Mouse (Mus musculus): ENCODE data around the gene Wsb2. TPM values are rescaled to one million over a fixed set of nuclear protein-coding genes. Genes with fewer than 3 reads are reported as not detected.
"Not testable (repeated sequence)": the region's sequence is repeated elsewhere in the genome, so short reads cannot be mapped to it uniquely, and the experiment has no call there.

Wsb2 gene
- polyA plus RNA-seq, 1 experiment from 2014 or later, result 69.8 TPM

- H3K27me3 ChIP-seq, result no peaks in the 10 kb centered on the region
- H3K4me1 ChIP-seq, result no peaks in the 10 kb centered on the region
- no peaks in the 10 kb centered on the region for H3K36me3 ChIP-seq
- no peak for ATAC-seq (ENCODE audit: borderline replicate concordance, extremely low read depth, low FRiP score, low TSS enrichment)
- no peak overlapping the region for H3K9ac ChIP-seq
- H3K4me3 ChIP-seq, result no peak overlapping the region
- no peak overlapping the region for H3K4me2 ChIP-seq
- H3K27ac ChIP-seq, result no peak overlapping the region
- 73% methylated on average over 6 of the region's 6 CpGs for WGBS
- no peaks in the 10 kb centered on the region for H3K9me3 ChIP-seq
Observed at GRCm38 (mm10) chr5:117396596-117397014, 39.5 kb downstream of the Wsb2 start.

- Histone ChIP-seq H3K36me3 (no peaks in the 10 kb centered on the region), H3K9ac (no peak overlapping the region), H3K27me3 (no peaks in the 10 kb centered on the region), H3K9me3 (no peaks in the 10 kb centered on the region), H3K4me2 (no peak overlapping the region), H3K4me1 (no peaks in the 10 kb centered on the region), H3K4me3 (no peak overlapping the region), H3K27ac (no peak overlapping the region)
- 76% methylated on average over 6 of the region's 6 CpGs for whole genome bisulfite sequencing
- no peak for ATAC-seq (ENCODE audit: borderline replicate concordance, extremely low read depth, low FRiP score, low TSS enrichment)
Observed at GRCm38 (mm10) chr5:117397371-117397770, 40.3 kb downstream of the Wsb2 start.

GRCm38 (mm10) chr5:117398007-117398550 lies 41.0 kb downstream of the Wsb2 start:
- no peak overlapping the region for H3K9ac ChIP-seq
- H3K36me3 ChIP-seq, result no peaks in the 10 kb centered on the region
- no peak overlapping the region for H3K4me2 ChIP-seq
- no peaks in the 10 kb centered on the region for H3K4me1 ChIP-seq
- H3K9me3 ChIP-seq, result no peaks in the 10 kb centered on the region
- ATAC-seq (ENCODE audit: borderline replicate concordance, extremely low read depth, low FRiP score, low TSS enrichment), result no peak
- no peak overlapping the region for H3K27ac ChIP-seq
- 46% methylated on average over 4 of the region's 5 CpGs for WGBS
- H3K27me3 ChIP-seq, result no peaks in the 10 kb centered on the region
- H3K4me3 ChIP-seq, result no peak overlapping the region

GRCm38 (mm10) chr5:117399281-117399680 lies 42.2 kb downstream of the Wsb2 start:
- H3K4me3 ChIP-seq, result no peak overlapping the region
- ATAC-seq (ENCODE audit: borderline replicate concordance, extremely low read depth, low FRiP score, low TSS enrichment), result no peak
- 71% methylated on average over 9 of the region's 9 CpGs for WGBS
- no peaks in the 10 kb centered on the region for H3K36me3 ChIP-seq
- H3K4me2 ChIP-seq, result no peak overlapping the region
- H3K4me1 ChIP-seq, result no peaks in the 10 kb centered on the region
- H3K27ac ChIP-seq, result no peak overlapping the region
- no peaks in the 10 kb centered on the region for H3K9me3 ChIP-seq
- no peaks in the 10 kb centered on the region for H3K27me3 ChIP-seq
- H3K9ac ChIP-seq, result no peak overlapping the region

GRCm38 (mm10) chr5:117403609-117404008 lies 46.5 kb downstream of the Wsb2 start:
- no peak for ATAC-seq (ENCODE audit: borderline replicate concordance, extremely low read depth, low FRiP score, low TSS enrichment)

GRCm38 (mm10) chr5:117404671-117405070 lies 47.6 kb downstream of the Wsb2 start:
- not testable (repeated sequence) for H3K9ac ChIP-seq; H3K4me2 ChIP-seq; H3K9me3 ChIP-seq; H3K27me3 ChIP-seq; H3K27ac ChIP-seq; H3K36me3 ChIP-seq; H3K4me1 ChIP-seq; ATAC-seq (ENCODE audit: borderline replicate concordance, extremely low read depth, low FRiP score, low TSS enrichment); H3K4me3 ChIP-seq
- 76% methylated on average over 2 of the region's 2 CpGs for WGBS

More at GRCm38 (mm10) chr5:117403609-117404008, 46.5 kb downstream of the Wsb2 start:
- H3K9me3 ChIP-seq, result no peaks in the 10 kb centered on the region
- H3K9ac ChIP-seq, result no peak overlapping the region
- no peaks in the 10 kb centered on the region for H3K36me3 ChIP-seq
- no peak overlapping the region for H3K4me2 ChIP-seq
- WGBS, result 82% methylated on average over 8 of the region's 8 CpGs
- no peaks in the 10 kb centered on the region for H3K4me1 ChIP-seq
- no peaks in the 10 kb centered on the region for H3K27me3 ChIP-seq
- H3K4me3 ChIP-seq, result no peak overlapping the region
- no peak overlapping the region for H3K27ac ChIP-seq

- 51% methylated on average over 4 of the region's 4 CpGs for WGBS
- Histone ChIP-seq H3K4me1 (no peaks in the 10 kb centered on the region), H3K36me3 (no peaks in the 10 kb centered on the region)
Observed at GRCm38 (mm10) chr5:117408216-117408615, 51.1 kb downstream of the Wsb2 start.

GRCm38 (mm10) chr5:117409369-117409768 lies 52.3 kb downstream of the Wsb2 start:
- Histone ChIP-seq H3K4me2 (no peak overlapping the region), H3K9me3 (no peaks in the 10 kb centered on the region), H3K27me3 (peaks cover 27% of the 10 kb centered on the region), H3K9ac (no peak overlapping the region), H3K27ac (no peak overlapping the region), H3K4me1 (peaks cover 4% of the 10 kb centered on the region), H3K36me3 (no peaks in the 10 kb centered on the region), H3K4me3 (no peak overlapping the region)
- ATAC-seq (ENCODE audit: borderline replicate concordance, extremely low read depth, low FRiP score, low TSS enrichment), result no peak
- 43% methylated on average over 6 of the region's 6 CpGs for WGBS

More at GRCm38 (mm10) chr5:117408216-117408615, 51.1 kb downstream of the Wsb2 start:
- no peak for ATAC-seq (ENCODE audit: borderline replicate concordance, extremely low read depth, low FRiP score, low TSS enrichment)
- H3K27ac ChIP-seq, result no peak overlapping the region
- no peak overlapping the region for H3K4me2 ChIP-seq
- peaks cover 15% of the 10 kb centered on the region for H3K27me3 ChIP-seq
- H3K4me3 ChIP-seq, result no peak overlapping the region
- H3K9ac ChIP-seq, result no peak overlapping the region
- no peaks in the 10 kb centered on the region for H3K9me3 ChIP-seq

GRCm38 (mm10) chr5:117413507-117414501 lies 56.7 kb downstream of the Wsb2 start, which contains the start of gene Ksr2:
Gene Ksr2 (plus strand): TSS chr5:117414000.
- peak; percentile 84; the same call in 1 of the 2 replicates for ATAC-seq (ENCODE audit: borderline replicate concordance, extremely low read depth, low FRiP score, low TSS enrichment)
- peak within 1 kb of the TSS; percentile 81 for H3K27ac ChIP-seq

GRCm38 (mm10) chr5:117414611-117415010 lies 57.5 kb downstream of the Wsb2 start:
- 2% methylated on average over 10 of the region's 10 CpGs for WGBS
- no peak for ATAC-seq (ENCODE audit: borderline replicate concordance, extremely low read depth, low FRiP score, low TSS enrichment)
- peak overlapping the region; percentile 57 for H3K4me3 ChIP-seq

More at GRCm38 (mm10) chr5:117413507-117414501, 56.7 kb downstream of the Wsb2 start, which contains the start of gene Ksr2:
- Histone ChIP-seq H3K9me3 (no peaks in the 10 kb centered on the region), H3K36me3 (no peaks in the 10 kb centered on the region), H3K4me3 (peak within 1 kb of the TSS; percentile 57), H3K9ac (peak within 1 kb of the TSS; percentile 38), H3K4me2 (peak within 1 kb of the TSS; percentile 84), H3K4me1 (peaks cover 8% of the 10 kb centered on the region), H3K27me3 (peaks cover 53% of the 10 kb centered on the region)
- under 1% methylated on average over 88 of the region's 89 CpGs for WGBS

GRCm38 (mm10) chr5:117415011-117415912 lies 58.2 kb downstream of the Wsb2 start:
- H3K4me2 ChIP-seq, result peak overlapping the region; percentile 84; the same call in 1 of the 2 replicates
- H3K36me3 ChIP-seq, result no peaks in the 10 kb centered on the region
- no peak overlapping the region for H3K9ac ChIP-seq
- 26% methylated on average over 18 of the region's 19 CpGs for WGBS
- H3K27me3 ChIP-seq, result peaks cover 53% of the 10 kb centered on the region
- H3K27ac ChIP-seq, result no peak overlapping the region
- no peak for ATAC-seq (ENCODE audit: borderline replicate concordance, extremely low read depth, low FRiP score, low TSS enrichment)
- no peak overlapping the region for H3K4me3 ChIP-seq
- H3K4me1 ChIP-seq, result peaks cover 8% of the 10 kb centered on the region
- no peaks in the 10 kb centered on the region for H3K9me3 ChIP-seq

More at GRCm38 (mm10) chr5:117414611-117415010, 57.5 kb downstream of the Wsb2 start:
- Histone ChIP-seq H3K4me2 (peak overlapping the region; percentile 84), H3K36me3 (no peaks in the 10 kb centered on the region), H3K9ac (no peak overlapping the region), H3K4me1 (peaks cover 8% of the 10 kb centered on the region), H3K9me3 (no peaks in the 10 kb centered on the region), H3K27ac (no peak overlapping the region), H3K27me3 (peaks cover 53% of the 10 kb centered on the region)
